Mouse (Mus musculus) ES-E14 (cell line): Measurements from ENCODE around the gene Mycbpap. TPM values are rescaled to one million over a fixed set of nuclear protein-coding genes. Genes with fewer than 3 reads are reported as not detected.

Experiments used
- DNase-seq: peaks from one replicate; pipeline ENCODE4 v3.0.0-alpha.2; 2013; ENCODE audit warnings: low read depth, low spot score
- H3K27ac ChIP-seq: 2 replicates; pipeline ENCODE4 v1.5.1; 2012; ENCODE audit warnings: low read depth, mild to moderate bottlenecking, low read length, moderate library complexity, mixed read lengths; ENCODE audit not compliant: poor library complexity, insufficient read depth, severe bottlenecking
- H3K36me3 ChIP-seq: 2 replicates; pipeline ENCODE4 v1.6.1; 2012; ENCODE audit warnings: mild to moderate bottlenecking, low read length, moderate library complexity, mixed read lengths; ENCODE audit not compliant: control insufficient read depth, poor library complexity, insufficient read depth, severe bottlenecking
- H3K4me1 ChIP-seq, 2 experiments: fragments of 150-350 bp in 1 of 2; sonication (generic) in 1 of 2; 2 replicates each; pipeline ENCODE4 v1.6.1; 2012; ENCODE audit warnings: low read length in 2 of 2, mild to moderate bottlenecking in 1 of 2, mixed read lengths in 1 of 2; ENCODE audit not compliant: control insufficient read depth in 2 of 2, insufficient read depth in 2 of 2, poor library complexity in 1 of 2
- H3K4me3 ChIP-seq, 2 experiments: fragments of 150-350 bp in 1 of 2; sonication (generic) in 1 of 2; 2 replicates each; pipeline ENCODE4 v1.5.1; 2012; ENCODE audit warnings: low read length in 2 of 2, low read depth in 1 of 2, mild to moderate bottlenecking in 1 of 2, mixed read lengths in 1 of 2; ENCODE audit not compliant: insufficient read depth in 1 of 2, poor library complexity in 1 of 2, severe bottlenecking in 1 of 2
- H3K9ac ChIP-seq: 2 replicates; pipeline ENCODE4 v1.6.1; 2012; ENCODE audit warnings: low read depth, mild to moderate bottlenecking, low read length, mixed read lengths; ENCODE audit not compliant: poor library complexity, insufficient read depth, severe bottlenecking
- H3K9me3 ChIP-seq: fragments of 150-350 bp; sonication (generic); 2 replicates; pipeline ENCODE4 v1.6.1; 2012; ENCODE audit warnings: low read depth, mild to moderate bottlenecking, low read length; ENCODE audit not compliant: control insufficient read depth, insufficient read depth
- CHD2 ChIP-seq: IDR thresholded peaks from 2 replicates; pipeline ENCODE4 v1.6.1; 2014; ENCODE audit warnings: mild to moderate bottlenecking, low read depth, low read length, inconsistent platforms
- HCFC1 ChIP-seq: IDR thresholded peaks from 2 replicates; pipeline ENCODE4 v1.6.1; 2012; ENCODE audit warnings: low read length, inconsistent platforms, borderline replicate concordance; ENCODE audit not compliant: insufficient read depth
- MAFK ChIP-seq: IDR thresholded peaks from 2 replicates; pipeline ENCODE4 v1.6.1; 2014; ENCODE audit warnings: mild to moderate bottlenecking, low read depth, low read length, inconsistent platforms; ENCODE audit not compliant: insufficient read depth
- ZC3H11A ChIP-seq: IDR thresholded peaks from 2 replicates; pipeline ENCODE4 v1.6.1; 2012; ENCODE audit warnings: low read depth, mild to moderate bottlenecking, inconsistent platforms, low read length, borderline replicate concordance
- ZNF384 ChIP-seq: IDR thresholded peaks from 2 replicates; pipeline ENCODE4 v1.6.1; 2012; ENCODE audit warnings: low read depth, low read length, inconsistent platforms
- in situ Hi-C, 2 experiments: fragments of 600-800 bp; cut with MboI; formaldehyde crosslinking; loops; one replicate each; pipeline ENCODE4 v1.15.1; 2025; ENCODE audit warnings: low sequenced_read_pairs in 2 of 2, inconsistent platforms in 1 of 2; ENCODE audit not compliant: unreplicated experiment in 2 of 2
- total RNA-seq: library from RNA; depleted of rRNA; stranded (reverse); fragments of 300-350 nt; gene quantifications from 2 replicates; pipeline ENCODE4 v1.2.3, GENCODE M21; 2012

Mycbpap gene
- total RNA-seq, 1 experiment, result 0.45 TPM

GRCm38 (mm10) chr11:94499661-94500152 lies 21.8 kb downstream of the Mycbpap start, which contains the start of gene Epn3:
TSS of gene Epn3 (minus strand) at chr11:94499974.
- Histone ChIP-seq H3K36me3 (no peaks in the 10 kb centered on the region), H3K9ac (no peak within 1 kb of the TSS), H3K4me3 (peak within 1 kb of the TSS; percentile 36 to 51; a peak in 3 of 4 replicates), H3K9me3 (no peaks in the 10 kb centered on the region), H3K27ac (no peak within 1 kb of the TSS), H3K4me1 (peaks cover 2 to 19% of the 10 kb centered on the region in 2 experiments; a peak in 2 of 4 replicates)
- no peak for DNase-seq
- in situ Hi-C loops, result loop anchor here in 1 of 2 experiments (10.0 kb wide), 1 partner anchor 365 kb away; no protein-coding TSS in a partner anchor
- no peak for TF ChIP-seq HCFC1
- no peak for TF ChIP-seq ZNF384
- TF ChIP-seq MAFK, result no peak
- TF ChIP-seq ZC3H11A, result no peak
- no peak for TF ChIP-seq CHD2

- Histone ChIP-seq H3K9me3 (no peaks in the 10 kb centered on the region), H3K36me3 (no peaks in the 10 kb centered on the region), H3K9ac (no peak overlapping the region), H3K27ac (no peak overlapping the region), H3K4me3 (no peak overlapping the region), H3K4me1 (peaks cover 2 to 19% of the 10 kb centered on the region in 2 experiments; a peak in 2 of 4 replicates)
- TF ChIP-seq ZNF384, result no peak
- no peak for TF ChIP-seq ZC3H11A
- TF ChIP-seq MAFK, result no peak
- TF ChIP-seq HCFC1, result no peak
- TF ChIP-seq CHD2, result no peak
- in situ Hi-C loops, result loop anchor here in 1 of 2 experiments (10.0 kb wide), 1 partner anchor 364 kb away; no protein-coding TSS in a partner anchor
- no peak for DNase-seq
These were observed 22.5 kb downstream of the Mycbpap start for GRCm38 (mm10) chr11:94499035-94499434.

DNA sequence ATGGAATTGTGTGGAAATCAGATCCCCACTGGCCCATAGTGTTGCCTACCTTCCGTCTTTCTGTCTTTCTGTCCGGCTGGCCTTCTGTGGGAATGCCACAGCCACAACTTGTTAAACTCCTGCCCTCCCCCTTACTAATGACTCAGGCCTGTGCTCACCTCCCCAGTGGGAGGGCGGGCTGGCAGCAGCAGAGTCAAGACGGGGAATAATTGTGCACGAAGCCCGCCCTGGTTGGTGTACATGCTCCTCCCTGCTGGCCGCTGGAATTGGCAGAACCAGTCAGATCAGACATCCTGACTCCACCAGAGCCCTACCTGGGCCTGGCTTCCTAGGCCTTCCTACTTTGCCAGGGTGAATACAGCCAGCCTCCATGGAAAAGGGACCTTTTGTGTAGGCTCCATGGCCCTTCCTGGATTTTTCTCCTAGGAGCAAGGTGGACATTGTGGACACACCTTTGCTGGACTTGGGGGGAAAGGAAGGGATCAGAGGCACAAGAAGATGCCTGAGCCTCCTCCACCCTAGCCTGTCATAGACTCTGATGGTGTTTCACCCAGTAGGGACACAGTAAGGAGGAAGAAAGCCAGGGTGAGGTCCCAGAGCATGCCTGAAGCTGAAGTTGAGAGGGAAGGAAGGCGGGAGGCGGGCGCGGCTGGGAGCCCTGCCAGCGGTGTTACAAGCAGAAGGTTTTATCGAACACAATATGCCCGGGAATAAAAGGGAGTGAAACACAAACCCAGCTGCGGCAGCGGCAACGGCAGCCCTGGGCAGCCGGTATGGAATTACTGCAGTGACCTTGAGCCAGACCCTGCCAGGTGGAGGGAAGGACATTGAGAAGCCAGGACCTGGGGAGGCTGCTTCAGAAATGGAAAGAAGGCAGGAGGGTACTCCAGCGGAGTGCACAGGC lies 23.2 kb downstream of the Mycbpap start:
- no peak for DNase-seq
- Histone ChIP-seq H3K36me3 (no peaks in the 10 kb centered on the region), H3K4me3 (peak overlapping the region; percentile 27 to 36; a peak in 1 of 4 replicates), H3K9ac (no peak overlapping the region), H3K27ac (no peak overlapping the region), H3K9me3 (no peaks in the 10 kb centered on the region), H3K4me1 (peaks cover 2 to 19% of the 10 kb centered on the region in 2 experiments; a peak in 2 of 4 replicates)
- in situ Hi-C loops, result loop anchor here in 1 of 2 experiments (10.0 kb wide), 1 partner anchor 364 kb away; no protein-coding TSS in a partner anchor
- no peak for TF ChIP-seq ZC3H11A
- TF ChIP-seq CHD2, result no peak
- no peak for TF ChIP-seq MAFK
- no peak for TF ChIP-seq HCFC1
- TF ChIP-seq ZNF384, result no peak

DNA sequence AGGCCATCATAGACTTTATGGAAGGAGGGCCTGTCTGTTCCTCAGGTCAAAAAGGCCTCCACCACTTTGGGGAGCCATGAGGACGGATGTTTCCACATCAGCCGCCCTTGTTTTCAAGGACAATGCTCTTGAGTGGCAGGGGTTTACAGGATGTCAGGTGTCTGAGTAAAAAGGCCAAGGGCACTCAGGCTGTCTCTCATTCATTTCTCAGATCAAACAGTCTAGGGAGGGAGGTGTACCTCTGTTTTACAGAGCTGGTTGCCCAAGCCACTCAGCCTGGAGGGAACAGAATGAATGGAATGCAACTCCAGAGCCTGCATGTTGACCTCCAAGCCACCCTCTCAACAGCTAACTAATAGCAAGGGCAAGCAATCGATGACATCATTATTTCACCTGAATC lies 26.1 kb downstream of the Mycbpap start:
- no peaks in the 10 kb centered on the region for H3K36me3 ChIP-seq
- DNase-seq, result no peak
- H3K9ac ChIP-seq, result no peak overlapping the region
- in situ Hi-C loops, result loop anchor here in 1 of 2 experiments (10.0 kb wide), 1 partner anchor 361 kb away; no protein-coding TSS in a partner anchor
- H3K4me1 ChIP-seq, result peaks cover 2 to 22% of the 10 kb centered on the region in 2 experiments; a peak in 2 of 4 replicates
- TF ChIP-seq MAFK (no peak), ZNF384 (no peak), HCFC1 (no peak), CHD2 (no peak)
- no peak overlapping the region for H3K4me3 ChIP-seq
- H3K27ac ChIP-seq, result no peak overlapping the region
- H3K9me3 ChIP-seq, result no peaks in the 10 kb centered on the region
